Mouse (Mus musculus): ENCODE results near the gene Gon4l.
A peak's percentile ranks its signal among the peaks of the same experiment; 100 is the strongest.
"Not testable (repeated sequence)": the region's sequence is repeated elsewhere in the genome, so short reads cannot be mapped to it uniquely, and the experiment has no call there.

Gene Gon4l

DNA sequence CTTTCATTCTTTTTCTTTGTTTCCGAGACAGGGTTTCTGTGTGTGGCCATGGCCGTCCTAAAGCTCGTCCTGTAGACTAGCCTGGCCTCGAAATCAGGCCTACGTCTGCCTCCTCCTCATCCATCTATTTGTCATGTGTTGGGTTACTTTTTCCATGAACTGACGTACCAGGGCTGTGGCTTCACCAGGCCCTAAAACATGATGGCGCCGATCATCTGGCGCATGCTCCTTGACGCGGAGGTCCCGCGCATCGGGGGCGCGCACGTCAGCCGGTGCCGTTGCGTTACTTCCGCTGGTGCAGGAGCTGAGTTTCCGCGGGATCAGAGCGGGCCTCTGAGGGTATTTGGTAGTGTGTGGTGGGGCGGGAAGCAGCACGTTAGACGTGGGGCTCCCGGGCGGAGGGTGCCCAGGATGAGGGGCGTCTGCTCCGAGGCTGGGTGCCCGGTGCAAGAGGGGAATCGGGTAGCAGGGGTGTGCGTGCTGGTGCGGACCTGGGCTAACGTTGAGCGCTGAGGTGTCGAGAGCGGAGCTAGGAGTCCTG lies at the start of gene Gon4l:
Gon4l (plus strand) TSS at position 281 of the 541 bp plus-strand sequence.
- DNase-seq (ENCODE audit: low spot score in 2 of 2): peak in 1 of 2 experiments; percentile 18

DNA sequence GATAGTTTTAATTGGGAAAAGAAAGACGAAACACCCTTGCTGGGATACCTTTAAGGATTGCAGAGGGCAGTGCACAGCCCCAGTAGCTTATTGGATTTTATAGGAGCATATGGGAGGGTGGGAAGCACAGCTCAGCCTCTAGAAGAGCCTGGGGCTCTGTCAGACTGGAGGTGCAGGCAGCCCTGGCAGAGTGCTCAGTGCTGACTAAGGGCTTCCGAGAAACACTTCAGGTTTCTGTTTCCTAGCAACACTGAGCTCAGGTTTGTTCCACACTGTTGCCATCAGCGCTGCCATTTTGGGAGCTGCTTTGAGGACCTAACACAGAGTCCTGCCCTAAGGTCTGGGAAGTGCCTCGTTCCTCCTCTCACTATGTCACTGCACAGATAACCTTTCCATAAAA lies 48.7 kb upstream of the Gon4l start:
- DNase-seq (ENCODE audit: low spot score in 2 of 2): not testable (repeated sequence)

DNA sequence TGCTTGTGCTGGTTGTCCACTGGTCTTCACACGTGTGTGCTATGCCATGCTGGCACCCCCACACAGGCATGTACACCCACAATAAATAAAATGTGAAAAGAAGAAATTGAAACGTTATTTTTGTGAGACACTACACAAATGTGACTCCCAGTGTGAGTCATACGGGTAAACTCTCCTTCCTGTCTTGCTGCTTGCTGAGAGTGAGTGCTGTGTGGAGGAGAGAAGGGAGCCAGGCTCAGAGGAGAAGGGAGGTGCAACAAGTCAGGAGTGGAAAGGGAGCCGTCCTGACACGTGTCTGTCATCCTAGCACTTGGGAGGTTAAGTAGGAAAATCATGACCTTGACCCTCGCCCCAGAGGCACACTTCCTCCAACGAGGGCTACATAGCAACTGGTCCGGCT lies 48.2 kb upstream of the Gon4l start:
- DNase-seq (ENCODE audit: low spot score in 2 of 2): not testable (repeated sequence)

DNA sequence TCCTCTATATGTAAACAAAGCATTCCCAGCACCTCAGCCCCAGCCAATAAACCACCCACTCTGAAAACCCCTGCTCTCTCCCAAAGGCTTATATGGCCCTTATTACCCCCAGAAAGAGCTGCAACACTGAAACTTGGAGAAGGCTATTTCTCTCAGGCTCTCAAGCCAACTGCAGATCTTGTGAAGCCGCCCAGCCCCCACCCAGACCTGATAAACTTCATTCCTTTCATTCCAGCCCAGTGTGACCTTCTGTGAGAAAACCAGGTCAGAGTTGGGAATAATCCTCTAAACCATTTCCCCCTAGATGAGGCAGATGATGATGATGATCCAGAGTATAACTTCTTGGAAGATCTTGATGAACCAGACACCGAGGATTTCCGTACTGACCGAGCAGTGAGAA lies 47.0 kb upstream of the Gon4l start:
- not testable (repeated sequence) for DNase-seq (ENCODE audit: low spot score in 2 of 2)

DNA sequence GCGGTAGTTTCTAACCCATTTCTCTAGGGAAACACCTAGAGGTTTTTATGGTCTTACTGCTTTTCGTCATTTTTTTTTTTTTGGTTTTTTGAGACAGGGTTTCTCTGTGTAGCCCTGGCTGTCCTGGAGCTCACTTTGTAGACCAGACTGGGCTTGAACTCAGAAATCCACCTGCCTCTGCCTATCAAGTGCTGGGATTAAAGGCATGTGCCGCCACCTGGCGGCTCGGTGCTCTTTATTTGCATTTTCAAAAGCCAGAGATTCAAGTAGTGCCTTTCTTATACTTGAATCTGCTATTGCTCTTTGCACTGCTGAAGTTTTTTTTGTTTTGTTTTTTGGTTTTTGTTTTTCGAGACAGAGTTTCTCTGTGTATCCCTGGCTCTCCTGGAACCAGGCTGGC lies 37.5 kb upstream of the Gon4l start:
- not testable (repeated sequence) for DNase-seq (ENCODE audit: low spot score in 2 of 2)

DNA sequence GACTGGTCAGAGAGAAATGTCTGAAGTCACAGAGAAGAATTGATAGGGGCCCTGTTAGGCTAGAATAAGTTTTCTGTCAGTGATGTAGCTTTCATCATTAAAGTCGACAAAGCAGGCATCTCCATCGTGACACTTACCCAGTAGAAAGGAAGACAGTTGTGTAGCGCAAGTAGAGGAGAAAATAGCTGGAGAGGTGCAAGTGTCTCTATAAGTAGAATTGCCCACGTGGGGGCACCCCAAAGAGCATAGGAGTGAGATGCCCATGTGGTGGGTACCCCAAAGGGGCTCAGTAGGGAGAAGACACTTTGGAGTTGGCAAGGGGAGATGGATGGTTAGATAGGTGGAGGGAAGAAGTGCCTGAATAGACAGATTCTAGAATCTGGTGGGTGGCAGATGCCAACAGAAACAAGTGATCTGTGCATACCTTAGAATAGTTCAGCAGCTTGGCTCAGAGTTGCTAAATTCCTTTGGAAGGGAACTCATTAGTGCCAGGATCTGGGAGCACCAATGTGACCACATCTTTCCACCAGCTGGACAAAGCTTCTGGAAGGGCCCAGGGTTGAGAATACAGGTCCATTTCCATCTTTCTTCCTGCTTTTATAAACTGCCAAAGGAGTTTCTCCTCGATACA lies 31.0 kb upstream of the Gon4l start:
- DNase-seq (ENCODE audit: low spot score in 2 of 2): no peak

DNA sequence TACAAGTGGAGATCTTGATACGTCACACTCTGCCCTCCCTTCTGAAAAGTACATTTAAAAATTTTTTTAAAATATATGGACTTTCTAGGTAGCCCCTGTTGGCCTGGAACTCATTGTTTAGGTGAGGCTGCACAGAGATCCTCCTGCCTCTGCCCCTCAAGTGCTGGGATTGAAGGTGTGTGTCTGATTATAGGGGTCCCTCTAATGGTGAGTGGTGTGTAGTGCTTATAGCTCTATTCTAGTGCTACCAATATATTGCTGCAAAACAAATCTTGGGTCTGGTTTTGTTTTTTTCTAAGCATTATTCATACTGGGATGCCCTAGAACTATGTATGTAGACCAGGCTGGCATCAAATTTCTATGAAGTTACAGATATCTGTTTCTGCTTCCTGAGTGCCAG lies 9.3 kb upstream of the Gon4l start:
- no peak for DNase-seq (ENCODE audit: low spot score in 2 of 2)

DNA sequence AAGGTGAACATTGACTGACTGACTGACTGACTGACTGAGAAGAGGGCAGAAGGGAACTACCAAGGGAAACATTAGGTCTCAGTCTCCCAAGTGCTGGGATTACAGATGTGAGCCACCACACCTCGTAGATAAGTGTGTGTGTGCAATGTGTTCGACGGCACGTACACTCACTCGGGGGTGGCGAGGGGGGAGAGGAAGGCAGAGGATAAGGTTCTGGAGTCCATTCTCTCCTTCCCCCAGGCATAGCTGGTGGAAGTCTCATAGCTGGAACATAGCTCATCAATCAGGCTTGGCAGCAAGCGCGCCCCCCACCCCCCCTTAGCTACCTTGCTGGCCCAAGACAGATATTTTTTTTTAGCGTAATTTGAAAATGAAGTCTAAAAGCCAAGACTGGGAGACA lies 7.8 kb upstream of the Gon4l start:
- DNase-seq (ENCODE audit: low spot score in 2 of 2): no peak

DNA sequence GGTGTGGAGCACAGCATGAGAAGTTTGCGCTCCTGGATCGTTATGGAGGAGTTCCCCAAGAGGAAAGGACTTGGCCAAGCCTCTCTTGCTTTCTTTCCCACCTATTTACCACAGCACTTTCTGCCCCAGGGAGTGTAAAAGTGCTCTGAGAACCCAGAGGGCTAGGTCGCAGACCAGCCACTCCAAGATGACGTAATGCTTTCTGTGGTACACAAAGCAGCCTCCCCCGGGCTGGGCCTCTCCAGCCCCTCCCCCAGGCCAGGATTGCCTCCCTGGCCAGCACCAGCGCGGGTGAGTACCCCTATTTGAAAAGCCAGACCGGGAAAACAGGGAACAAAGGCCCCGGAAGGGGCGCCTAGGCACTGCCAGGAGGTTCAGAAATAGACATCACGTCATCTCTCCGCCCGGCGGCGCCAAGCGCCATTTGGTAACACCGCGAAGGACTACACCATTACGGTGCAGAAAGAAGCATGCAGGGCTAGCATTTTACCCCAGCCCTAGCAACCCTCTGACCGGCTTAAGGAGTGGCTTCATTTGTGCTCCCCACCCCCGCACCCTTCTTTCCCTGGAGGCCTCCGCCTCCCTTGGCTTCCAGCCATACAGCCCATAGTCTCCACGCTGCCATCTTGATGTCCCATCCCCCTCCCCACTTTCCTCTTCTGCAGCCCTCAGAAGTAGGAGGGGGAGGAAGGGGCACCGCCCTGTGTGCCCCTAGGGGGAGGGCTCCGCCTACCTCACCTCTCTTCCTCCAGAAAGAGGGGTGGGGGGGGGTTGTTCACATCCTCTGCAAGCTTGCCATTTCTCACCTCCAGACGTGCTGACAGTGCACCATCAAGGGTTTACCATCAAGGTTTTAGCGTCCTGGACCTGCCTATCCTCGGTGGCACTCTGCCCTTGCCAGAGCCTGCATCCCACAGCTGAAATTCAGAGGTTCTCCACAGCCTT lies 3.6 kb upstream of the Gon4l start:
- DNase-seq (ENCODE audit: low spot score in 2 of 2): peak in 1 of 2 experiments; percentile 24

DNA sequence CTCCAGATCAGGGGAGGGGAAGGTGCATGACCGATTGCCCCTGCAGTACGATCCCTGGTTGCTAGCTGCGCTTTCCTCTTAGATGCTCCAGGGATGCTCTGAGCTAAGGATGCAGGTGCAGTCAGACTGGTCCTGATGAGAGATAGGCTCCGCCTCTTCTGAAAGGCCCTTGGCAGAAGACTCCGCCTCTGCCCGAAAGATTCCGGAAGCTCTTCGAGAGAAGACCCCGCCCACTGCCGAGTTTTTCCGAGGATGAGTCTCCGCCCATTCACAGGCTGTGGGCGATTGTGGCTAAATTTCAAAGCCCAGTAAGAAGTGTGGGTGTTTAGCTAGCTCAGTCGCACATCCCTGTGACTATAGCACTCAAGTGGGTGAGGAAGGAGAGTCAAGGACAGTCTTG lies 2.6 kb upstream of the Gon4l start:
- peak; percentile 7 to 17 for DNase-seq (ENCODE audit: low spot score in 2 of 2)

DNA sequence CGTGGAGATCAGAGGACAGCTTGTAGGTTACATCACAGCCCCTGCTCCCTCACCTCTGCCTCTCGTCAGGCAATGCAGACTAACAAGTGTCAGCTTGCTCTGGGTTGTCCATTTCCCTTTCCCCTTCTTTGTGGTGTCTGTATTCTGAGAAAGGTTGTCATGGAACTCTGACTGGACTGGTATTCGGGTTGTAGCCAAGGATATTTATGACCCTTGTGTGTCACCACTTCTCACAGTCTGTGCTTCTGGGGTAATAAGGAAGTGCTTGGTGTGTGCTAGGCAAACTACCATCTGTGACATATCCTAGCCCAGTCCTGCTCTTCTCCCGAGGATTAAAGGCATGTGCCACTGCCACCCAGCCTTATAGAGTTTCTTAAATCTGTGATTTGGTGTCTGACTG lies 14.1 kb downstream of the Gon4l start:
- no peak for DNase-seq (ENCODE audit: low spot score in 2 of 2)

DNA sequence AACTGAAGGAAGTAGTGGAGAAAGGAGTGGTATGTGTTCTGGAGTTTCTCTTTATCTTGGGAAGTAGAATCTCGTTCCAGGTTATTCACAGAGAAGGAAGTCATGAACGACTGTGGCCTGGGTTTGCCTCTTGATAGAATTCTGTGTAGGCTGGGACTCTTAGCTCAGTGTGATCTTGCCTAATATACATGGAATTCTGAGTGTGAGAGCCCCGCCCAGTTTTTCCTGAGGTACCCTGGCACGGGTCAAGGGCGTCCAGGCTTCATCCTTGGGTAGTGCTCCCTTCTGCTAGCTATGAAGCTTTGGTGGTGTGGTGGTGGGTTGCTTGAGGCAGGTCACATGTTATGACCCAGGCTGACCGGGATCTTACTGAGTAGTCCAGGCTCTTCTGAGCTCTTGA lies 20.8 kb downstream of the Gon4l start:
- no peak for DNase-seq (ENCODE audit: low spot score in 2 of 2)

DNA sequence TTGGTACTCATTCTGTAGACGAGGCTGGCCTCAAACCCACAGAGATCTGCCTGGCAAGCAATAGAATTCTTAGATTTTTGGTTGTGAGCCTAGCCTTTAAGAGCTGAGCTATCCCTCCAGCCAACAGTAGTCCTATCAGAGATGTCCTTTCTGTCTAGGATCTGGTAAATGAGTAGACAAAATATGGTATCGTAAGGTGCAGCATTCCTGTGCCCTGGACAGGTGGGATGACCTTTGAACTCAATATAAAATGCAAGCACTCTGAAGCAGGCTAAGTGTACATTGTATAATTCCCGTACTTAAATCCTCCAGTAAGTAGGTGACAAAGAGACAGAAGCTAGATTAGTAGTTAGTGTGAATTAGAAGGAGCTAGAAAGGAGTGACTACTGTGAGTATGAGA lies 27.1 kb downstream of the Gon4l start:
- no peak for DNase-seq (ENCODE audit: low spot score in 2 of 2)

DNA sequence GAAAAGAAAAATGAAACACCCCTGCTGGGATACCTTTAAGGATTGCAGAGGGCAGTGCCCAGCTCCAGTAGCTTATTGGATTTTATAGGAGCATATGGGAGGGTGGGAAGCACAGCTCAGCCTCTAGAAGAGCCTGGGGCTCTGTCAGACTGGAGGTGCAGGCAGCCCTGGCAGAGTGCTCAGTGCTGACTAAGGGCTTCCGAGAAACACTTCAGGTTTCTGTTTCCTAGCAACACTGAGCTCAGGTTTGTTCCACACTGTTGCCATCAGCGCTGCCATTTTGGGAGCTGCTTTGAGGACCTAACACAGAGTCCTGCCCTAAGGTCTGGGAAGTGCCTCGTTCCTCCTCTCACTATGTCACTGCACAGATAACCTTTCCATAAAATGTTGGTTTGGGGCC lies 31.7 kb downstream of the Gon4l start:
- DNase-seq (ENCODE audit: low spot score in 2 of 2): not testable (repeated sequence)

DNA sequence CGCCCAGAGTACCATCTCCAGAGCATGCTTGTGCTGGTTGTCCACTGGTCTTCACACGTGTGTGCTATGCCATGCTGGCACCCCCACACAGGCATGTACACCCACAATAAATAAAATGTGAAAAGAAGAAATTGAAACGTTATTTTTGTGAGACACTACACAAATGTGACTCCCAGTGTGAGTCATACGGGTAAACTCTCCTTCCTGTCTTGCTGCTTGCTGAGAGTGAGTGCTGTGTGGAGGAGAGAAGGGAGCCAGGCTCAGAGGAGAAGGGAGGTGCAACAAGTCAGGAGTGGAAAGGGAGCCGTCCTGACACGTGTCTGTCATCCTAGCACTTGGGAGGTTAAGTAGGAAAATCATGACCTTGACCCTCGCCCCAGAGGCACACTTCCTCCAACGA lies 32.1 kb downstream of the Gon4l start:
- DNase-seq (ENCODE audit: low spot score in 2 of 2): not testable (repeated sequence)

DNA sequence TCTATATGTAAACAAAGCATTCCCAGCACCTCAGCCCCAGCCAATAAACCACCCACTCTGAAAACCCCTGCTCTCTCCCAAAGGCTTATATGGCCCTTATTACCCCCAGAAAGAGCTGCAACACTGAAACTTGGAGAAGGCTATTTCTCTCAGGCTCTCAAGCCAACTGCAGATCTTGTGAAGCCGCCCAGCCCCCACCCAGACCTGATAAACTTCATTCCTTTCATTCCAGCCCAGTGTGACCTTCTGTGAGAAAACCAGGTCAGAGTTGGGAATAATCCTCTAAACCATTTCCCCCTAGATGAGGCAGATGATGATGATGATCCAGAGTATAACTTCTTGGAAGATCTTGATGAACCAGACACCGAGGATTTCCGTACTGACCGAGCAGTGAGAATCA lies 33.4 kb downstream of the Gon4l start:
- DNase-seq (ENCODE audit: low spot score in 2 of 2): not testable (repeated sequence)

DNA sequence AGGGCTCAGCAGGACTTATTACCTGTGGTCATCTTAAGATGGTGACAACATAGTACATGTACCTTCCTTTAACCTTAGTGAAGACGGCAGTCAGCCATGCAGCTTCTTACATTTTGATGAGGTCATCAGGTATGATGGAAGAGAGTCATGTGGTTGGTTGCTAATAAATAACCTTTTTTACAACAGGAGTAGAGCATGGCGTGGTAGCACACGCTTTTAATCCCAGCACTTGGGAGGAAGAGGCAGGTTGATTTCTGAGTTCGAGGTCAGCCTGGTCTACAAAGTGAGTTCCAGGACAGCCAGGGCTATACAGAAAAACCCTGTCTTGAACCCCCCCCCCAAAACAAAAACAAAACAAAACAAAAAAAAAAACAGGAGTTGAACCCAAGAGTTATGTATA lies 47.5 kb downstream of the Gon4l start:
- DNase-seq (ENCODE audit: low spot score in 2 of 2): not testable (repeated sequence)

DNA sequence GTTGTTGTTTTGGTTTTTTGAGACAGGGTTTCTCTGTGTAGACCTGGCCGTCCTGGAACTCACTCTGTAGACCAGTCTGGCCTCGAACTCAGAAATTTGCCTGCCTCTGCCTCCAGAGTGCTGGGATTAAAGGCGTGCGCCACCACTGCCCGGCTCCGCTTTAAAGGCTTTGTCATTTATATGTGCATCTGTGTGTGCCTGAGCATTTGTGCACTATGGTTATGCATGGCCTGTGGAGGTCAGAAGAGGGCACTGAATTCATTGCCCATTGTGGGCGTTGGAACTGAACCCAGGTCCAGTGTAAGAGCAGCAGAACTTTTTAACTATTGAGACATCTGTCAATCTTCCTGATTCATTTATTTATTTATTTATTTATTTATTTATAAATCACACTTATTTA lies 58.0 kb downstream of the Gon4l start:
- DNase-seq (ENCODE audit: low spot score in 2 of 2): not testable (repeated sequence)

DNA sequence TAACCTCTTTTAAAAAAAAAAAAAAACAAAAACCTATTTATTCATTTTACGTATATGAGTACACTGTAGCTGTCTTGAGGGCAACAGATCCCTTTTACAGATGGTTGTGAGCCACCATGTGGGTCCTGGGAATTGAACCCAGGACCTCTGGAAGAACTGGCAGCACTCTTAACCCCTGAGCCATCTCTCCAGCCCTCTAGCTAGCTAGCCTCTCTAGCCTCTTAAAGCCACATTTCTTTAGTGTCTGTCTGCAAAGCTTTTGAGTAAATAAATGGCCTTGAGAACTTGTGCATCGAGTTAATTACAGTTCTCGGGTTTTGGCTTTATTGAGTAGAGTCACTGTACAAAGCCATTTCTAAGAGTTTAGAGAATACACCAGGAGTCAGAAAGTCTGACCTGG lies 69.8 kb downstream of the Gon4l start:
- no peak for DNase-seq (ENCODE audit: low spot score in 2 of 2)

DNA sequence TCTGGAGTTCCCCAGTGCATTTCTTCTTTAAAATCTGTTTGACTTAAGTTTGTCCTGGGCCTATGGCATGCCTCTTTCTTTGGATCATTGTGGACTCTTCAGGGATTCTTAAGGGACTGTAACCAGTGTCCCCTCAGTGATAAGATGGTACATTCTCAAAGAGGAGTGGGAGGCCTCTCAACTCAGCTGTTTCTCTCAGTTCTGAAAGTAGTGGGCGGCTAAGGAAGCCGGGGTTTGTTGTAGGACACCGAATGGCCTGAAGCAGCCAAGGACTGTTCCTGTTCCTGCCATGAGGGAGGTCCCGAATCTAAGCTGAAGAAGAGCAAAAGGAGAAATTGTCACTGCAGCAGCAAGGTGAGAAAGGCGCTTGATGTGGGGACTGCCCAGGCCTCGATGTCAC lies 70.2 kb downstream of the Gon4l start:
- no peak for DNase-seq (ENCODE audit: low spot score in 2 of 2)

DNA sequence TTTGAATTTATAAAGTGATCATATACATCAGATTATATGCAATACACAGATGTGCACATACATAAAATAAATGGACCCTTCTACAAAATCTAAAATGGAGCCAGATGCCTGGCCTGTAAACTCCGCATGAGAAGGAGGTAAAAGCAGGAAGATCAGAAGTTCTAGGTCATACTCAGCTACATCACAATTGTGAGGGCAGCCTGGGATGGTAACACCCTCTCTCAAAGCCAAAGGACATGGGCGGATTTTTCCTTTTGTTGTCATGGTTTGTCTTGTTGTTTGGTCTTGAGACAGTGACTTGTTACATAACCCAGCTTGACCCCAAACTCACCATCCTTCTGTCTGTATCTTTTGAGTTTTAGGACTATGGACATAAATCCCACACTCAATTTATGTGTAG lies 70.7 kb downstream of the Gon4l start:
- no peak for DNase-seq (ENCODE audit: low spot score in 2 of 2)

DNA sequence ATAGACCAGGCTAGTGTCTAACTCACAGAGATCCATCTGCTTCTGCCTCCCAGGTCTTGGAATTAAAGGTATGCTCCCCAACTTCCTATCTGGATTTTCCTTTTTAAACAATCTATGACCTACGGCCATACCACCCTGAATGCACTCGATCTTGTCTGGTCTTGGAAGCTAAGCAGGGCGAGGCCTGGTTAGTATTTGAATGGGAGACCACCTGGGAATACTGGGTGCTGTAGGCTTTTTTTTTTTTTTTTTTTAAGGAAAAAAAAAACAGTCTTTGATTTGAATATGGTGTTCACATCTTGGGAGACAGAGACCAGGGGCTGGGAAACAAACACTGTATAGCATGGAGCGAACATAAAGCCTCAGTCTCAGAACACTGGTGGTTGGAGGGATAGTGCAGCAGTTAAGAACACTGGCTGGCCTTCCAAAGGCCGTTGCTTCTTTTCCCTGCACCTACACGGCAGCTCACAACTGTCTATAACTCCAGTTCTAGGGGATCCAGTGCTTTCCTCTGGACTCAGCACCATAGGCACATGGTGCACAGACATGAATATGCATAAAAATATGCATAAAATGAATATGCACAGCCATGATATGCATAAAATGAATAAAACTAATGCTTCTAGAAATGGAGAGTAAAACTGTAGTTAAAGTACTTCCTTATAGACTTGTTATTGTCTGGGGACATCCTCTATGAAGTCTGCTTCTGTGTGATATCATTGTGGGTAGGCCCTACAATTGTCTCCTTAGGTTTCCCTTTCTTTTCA lies 71.5 kb downstream of the Gon4l start:
- DNase-seq (ENCODE audit: low spot score in 2 of 2): no peak

Data from urinary bladder, postnatal 36 days (tissue).